Mouse (Mus musculus) cerebellum, adult 2 months (tissue): ENCODE data around the gene Shbg. TPM values are rescaled to one million over a fixed set of nuclear protein-coding genes. Genes with fewer than 3 reads are reported as not detected.
"Not testable (repeated sequence)": the region's sequence is repeated elsewhere in the genome, so short reads cannot be mapped to it uniquely, and the experiment has no call there.

Experiments used
- DNase-seq, 2 experiments: peaks; one replicate each; pipeline ENCODE4 v3.0.0; 2021
- H3K27ac ChIP-seq: fragments of 200-500 bp; 2 replicates; pipeline ENCODE4 v1.5.1; 2012; ENCODE audit warnings: low read length, control low read depth, inconsistent platforms; ENCODE audit not compliant: insufficient read depth
- H3K27me3 ChIP-seq: fragments of 200-500 bp; 2 replicates; pipeline ENCODE4 v1.6.1; 2012; ENCODE audit warnings: inconsistent platforms, mild to moderate bottlenecking, low read length, moderate library complexity; ENCODE audit not compliant: control insufficient read depth, insufficient read depth
- H3K4me1 ChIP-seq: fragments of 200-500 bp; 2 replicates; pipeline ENCODE4 v1.6.1; 2011; ENCODE audit warnings: low read length; ENCODE audit not compliant: control insufficient read depth, insufficient read depth
- H3K4me3 ChIP-seq: fragments of 200-500 bp; replicated peaks from 2 replicates; pipeline ENCODE3; 2011; ENCODE audit warnings: mild to moderate bottlenecking, low read depth, low read length, control low read depth; ENCODE audit not compliant: insufficient read depth
- CTCF ChIP-seq: fragments of 200-500 bp; IDR thresholded peaks from 2 replicates; pipeline ENCODE4 v1.5.1; 2011; ENCODE audit warnings: low read depth, mild to moderate bottlenecking, control low read depth, low read length, moderate library complexity, borderline replicate concordance; ENCODE audit not compliant: insufficient read depth
- POLR2A ChIP-seq: fragments of 200-500 bp; IDR thresholded peaks from 2 replicates; pipeline ENCODE4 v1.6.1; 2011; ENCODE audit warnings: low read length, control low read depth, borderline replicate concordance; ENCODE audit not compliant: insufficient read depth
- WGBS: fragments of 180-500 bp; shearing (Covaris S2); methylation state at CpG from one replicate; pipeline ENCODE4 v1.1.7; 2018; 5-methylcytosine and 5-hydroxymethylcytosine counted together
- polyA plus RNA-seq: library from polyadenylated mRNA; depleted of rRNA; stranded (reverse); fragments of >200 nt; gene quantifications from 2 replicates; pipeline ENCODE4 v1.2.3, GENCODE M21; 2012

Gene Shbg
- polyA plus RNA-seq, 1 experiment = 0.11 TPM

DNA sequence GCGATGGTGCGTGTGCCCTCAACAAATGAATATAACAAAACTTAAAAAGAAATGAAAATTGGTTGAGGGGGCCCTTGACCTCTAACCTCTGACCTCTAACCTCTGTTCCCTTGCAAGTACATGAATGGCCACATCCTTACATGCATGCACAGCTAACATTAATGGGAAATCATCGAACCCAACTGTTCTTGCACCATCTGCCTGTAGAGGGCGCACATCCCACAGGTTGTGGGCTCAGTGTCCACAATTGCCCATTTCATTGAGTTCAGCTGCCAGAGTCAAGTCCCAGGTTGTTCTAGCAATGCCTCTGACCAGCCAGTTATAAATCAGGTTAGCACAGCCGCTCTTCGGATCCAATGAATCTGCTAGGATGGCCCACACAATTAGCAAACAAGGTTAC, 10.6 kb upstream of the Shbg start:
- TF ChIP-seq POLR2A (no peak), CTCF (peak; percentile 97)
- WGBS = 35% methylated on average over 6 of the region's 6 CpGs

DNA sequence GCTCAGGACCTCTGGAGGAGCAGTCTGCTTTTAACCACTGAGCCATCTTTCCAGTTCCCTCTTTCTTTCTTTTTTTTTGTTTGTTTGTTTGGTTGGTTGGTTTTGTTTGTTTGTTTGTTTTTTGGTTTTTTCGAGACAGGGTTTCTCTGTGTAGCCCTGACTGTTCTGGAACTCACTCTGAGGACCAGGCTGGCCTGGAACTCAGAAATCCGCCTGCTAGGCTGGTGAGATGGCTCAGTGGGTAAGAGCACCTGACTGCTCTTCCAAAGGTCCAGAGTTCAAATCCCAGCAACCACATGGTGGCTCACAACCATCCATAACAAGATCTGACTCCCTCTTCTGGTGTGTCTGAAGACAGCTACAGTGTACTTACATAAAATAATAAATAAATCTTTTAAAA, 6.6 kb upstream of the Shbg start:
- not testable (repeated sequence) for H3K4me1 ChIP-seq, H3K4me3 ChIP-seq, DNase-seq, H3K27me3 ChIP-seq, H3K27ac ChIP-seq
- 76% methylated on average over 2 of the region's 2 CpGs for WGBS

More for the DNA sequence above, 10.6 kb upstream of the Shbg start:
- Histone ChIP-seq H3K27me3 (no peaks in the 10 kb centered on the region), H3K27ac (no peak overlapping the region), H3K4me1 (peaks cover 8% of the 10 kb centered on the region; the same call in 1 of the 2 replicates), H3K4me3 (no peak overlapping the region)
- peak; percentile 81 to 86 for DNase-seq

DNA sequence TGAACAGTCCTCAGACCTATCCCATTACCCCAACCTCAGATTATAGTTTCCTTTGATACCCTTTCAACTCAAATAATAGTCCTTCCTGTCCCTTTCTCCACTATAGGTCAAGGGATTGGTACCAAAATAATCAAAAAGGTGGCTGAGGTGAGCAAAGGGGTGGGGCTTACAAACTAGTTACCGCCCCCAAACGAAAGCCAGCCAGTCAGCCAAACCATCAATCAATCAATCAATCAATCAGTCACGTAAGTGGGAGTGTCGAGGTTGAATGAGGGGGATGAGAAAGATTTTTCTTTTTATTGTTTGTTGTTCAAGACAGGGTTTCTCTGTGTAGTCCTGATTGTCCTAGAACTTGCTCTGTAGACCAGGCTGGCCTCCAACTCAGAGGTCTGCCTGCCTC, 5.3 kb upstream of the Shbg start:
- Histone ChIP-seq H3K27ac (peak overlapping the region; percentile 77), H3K4me3 (peak overlapping the region; percentile 97), H3K4me1 (peaks cover 9% of the 10 kb centered on the region; the same call in 1 of the 2 replicates), H3K27me3 (no peaks in the 10 kb centered on the region)
- DNase-seq = no peak
- WGBS = 64% methylated on average over 4 of the region's 4 CpGs
- TF ChIP-seq CTCF = no peak
- TF ChIP-seq POLR2A = no peak

DNA sequence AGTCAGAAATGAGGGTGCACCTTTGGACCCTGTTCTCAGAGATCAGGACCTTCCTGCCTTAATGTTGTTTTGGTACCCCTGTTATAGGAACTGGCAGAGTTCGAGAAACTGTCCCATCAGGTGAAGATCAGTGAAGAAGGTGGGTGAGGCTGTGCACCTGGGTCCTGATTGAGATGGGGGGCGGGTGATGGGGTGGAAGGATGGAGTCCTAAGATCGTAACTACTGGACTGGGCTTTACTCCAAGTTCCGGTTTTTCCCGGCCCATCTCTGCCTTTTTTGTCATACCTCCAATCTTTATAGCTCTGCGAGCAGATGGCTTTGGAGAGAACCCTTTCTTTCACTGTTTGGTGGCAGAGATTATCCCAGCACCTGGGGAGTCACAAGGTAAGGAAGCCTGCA, 4.7 kb upstream of the Shbg start:
- Histone ChIP-seq H3K4me3 (peak overlapping the region; percentile 97), H3K4me1 (peaks cover 9% of the 10 kb centered on the region; the same call in 1 of the 2 replicates), H3K27me3 (no peaks in the 10 kb centered on the region), H3K27ac (peak overlapping the region; percentile 77)
- WGBS = 3% methylated on average over 6 of the region's 6 CpGs
- TF ChIP-seq CTCF = no peak
- no peak for TF ChIP-seq POLR2A
- DNase-seq = peak; percentile 63 to 74

DNA sequence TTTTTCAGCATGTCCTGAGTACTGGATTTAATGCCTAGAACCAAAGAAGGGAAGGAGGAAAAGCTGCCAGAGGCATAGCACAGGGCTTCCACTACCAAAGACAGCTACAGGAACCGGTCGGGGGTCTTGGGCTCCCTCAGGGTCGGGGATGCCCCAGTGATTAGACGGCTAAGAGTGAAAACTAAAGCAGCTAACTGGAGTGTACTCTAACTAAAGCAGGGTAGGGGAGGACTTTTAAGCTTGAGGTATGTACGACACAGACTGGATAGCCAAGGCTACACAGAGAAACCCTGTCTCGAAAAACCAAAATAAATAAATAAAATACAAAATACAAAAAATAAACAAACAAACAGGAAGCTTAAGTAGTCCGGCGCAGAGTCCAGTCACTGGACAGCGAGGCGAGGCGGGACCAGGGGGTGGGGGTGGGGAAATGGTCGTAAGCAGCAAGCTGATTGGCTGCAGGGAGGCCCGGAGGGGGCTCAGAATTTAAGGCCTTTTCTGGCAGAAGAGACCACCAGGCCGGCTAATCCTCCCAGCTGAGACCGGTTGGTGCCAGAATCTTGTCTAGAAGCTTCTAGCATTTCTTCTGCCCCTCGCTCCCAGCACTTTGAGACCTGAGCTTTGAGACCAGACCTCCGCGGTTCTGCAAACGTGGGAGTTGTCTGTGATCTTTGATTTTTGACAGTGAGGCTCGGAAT, 4.0 kb upstream of the Shbg start, which contains the start of gene Sat2:
Gene Sat2, plus strand, starts transcription at position 454 of the 698 bp plus-strand sequence.
- under 1% methylated on average over 20 of the region's 20 CpGs for WGBS
- Histone ChIP-seq H3K27me3 (no peaks in the 10 kb centered on the region), H3K4me1 (peaks cover 9% of the 10 kb centered on the region; the same call in 1 of the 2 replicates), H3K27ac (peak within 1 kb of the TSS; percentile 77), H3K4me3 (peak within 1 kb of the TSS; percentile 97)
- peak; percentile 72 to 75 for DNase-seq
- TF ChIP-seq CTCF (no peak), POLR2A (peak; percentile 56; the same call in 1 of the 2 replicates)

DNA sequence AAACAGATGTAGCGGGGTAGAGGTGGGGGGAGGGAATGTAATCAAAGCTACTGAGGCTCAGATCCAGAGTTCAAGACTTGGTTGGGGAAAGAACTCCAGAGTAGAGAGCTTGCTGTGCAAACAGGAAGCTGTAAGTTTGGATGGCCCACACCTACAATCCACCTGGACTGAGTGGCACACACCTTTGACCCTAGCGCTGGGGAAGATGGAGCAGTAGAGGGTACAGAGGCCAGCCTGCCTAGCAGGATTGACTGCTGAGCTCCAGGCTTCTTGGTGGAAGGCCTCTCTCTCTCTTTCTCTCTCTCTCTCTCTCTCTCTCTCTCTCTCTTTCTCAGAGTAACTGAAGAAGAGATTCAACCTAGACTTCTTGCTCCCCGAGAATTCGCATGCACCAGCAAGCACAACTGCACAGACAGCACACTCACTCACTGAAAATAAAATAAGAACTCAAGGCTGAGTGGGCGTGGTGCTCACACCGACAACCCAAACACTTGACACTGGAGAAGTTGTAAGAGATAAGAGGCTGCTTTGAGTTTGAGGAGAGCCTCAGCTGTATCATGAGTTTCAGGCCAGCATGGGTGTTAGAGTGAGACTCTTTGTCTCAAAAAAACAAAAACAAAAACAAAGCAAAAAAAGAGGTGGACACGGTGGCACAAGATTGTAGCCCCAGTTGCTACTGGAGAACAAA, 2.8 kb upstream of the Shbg start:
- Histone ChIP-seq H3K4me1 (peaks cover 9% of the 10 kb centered on the region; the same call in 1 of the 2 replicates), H3K27ac (no peak overlapping the region), H3K4me3 (no peak overlapping the region), H3K27me3 (no peaks in the 10 kb centered on the region)
- DNase-seq = no peak
- TF ChIP-seq POLR2A (no peak), CTCF (no peak)
- 88% methylated on average over 7 of the region's 7 CpGs for WGBS

DNA sequence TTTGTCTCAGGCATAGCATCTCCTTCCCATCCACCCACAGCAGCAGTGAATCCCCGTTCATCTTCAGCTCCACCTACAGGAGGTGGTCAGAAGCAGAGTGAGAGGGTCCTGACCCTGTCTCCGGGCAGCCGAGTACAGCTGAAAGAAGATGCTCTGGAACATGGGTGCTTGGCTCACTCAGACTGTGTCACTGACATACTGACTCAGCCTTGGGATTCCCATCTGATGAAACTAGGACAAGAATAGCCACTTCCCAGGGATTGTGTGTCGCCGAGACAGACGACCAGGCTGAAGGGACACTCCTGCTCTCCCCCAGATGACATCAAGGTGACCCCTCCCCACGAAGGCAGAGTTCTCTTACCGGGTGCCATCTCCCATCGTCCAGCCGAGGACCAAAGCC, 924 bp downstream of the Shbg start:
- 0 out of 2 replicates have a peak, but pooled peaks cover 3% of the 10 kb centered on the region for H3K4me1 ChIP-seq
- WGBS = 39% methylated on average over 10 of the region's 10 CpGs
- TF ChIP-seq POLR2A (no peak), CTCF (no peak)
- H3K4me3 ChIP-seq = no peak overlapping the region
- DNase-seq = no peak
- no peaks in the 10 kb centered on the region for H3K27me3 ChIP-seq
- no peak overlapping the region for H3K27ac ChIP-seq

DNA sequence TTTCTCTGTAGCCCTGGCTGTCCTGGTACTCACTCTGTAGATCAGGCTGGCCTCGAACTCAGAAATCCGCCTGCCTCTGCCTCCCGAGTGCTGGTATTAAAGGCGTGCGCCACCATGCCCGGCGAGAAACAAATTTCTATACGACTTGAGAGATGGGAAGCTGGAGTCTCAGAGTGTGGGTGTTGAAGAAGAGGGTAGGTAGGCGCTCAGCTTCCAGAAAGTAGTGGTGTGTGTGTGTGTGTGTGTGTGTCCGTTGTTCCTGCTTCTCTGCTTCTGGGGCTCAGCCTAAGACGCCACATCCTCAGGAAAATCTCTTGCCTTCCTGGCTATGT, 3.5 kb downstream of the Shbg start:
- not testable (repeated sequence) for H3K4me1 ChIP-seq, H3K27ac ChIP-seq, H3K4me3 ChIP-seq, H3K27me3 ChIP-seq, DNase-seq
- WGBS = 48% methylated on average over 11 of the region's 11 CpGs
